Mouse (Mus musculus): Measurements from ENCODE around the gene Prap1.

The Prap1 gene

GRCm38 (mm10) chr7:140137135-140138020, 44.2 kb downstream of the Prap1 start, which contains the start of gene Mtg1:
Mtg1 (plus strand) TSS chr7:140137564.
- DNase-seq = peak; percentile 97

GRCm38 (mm10) chr7:140138021-140138310, 44.8 kb downstream of the Prap1 start:
- DNase-seq = no peak

- DNase-seq = peak; percentile 51
Observed at GRCm38 (mm10) chr7:140141350-140141749, 48.2 kb downstream of the Prap1 start.

GRCm38 (mm10) chr7:140144550-140144949, 51.4 kb downstream of the Prap1 start:
- DNase-seq = no peak
